Mouse (Mus musculus): ENCODE data around the gene Gas2l1.
"Not testable (repeated sequence)": the region's sequence is repeated elsewhere in the genome, so short reads cannot be mapped to it uniquely, and the experiment has no call there.

Gene Gas2l1

DNA sequence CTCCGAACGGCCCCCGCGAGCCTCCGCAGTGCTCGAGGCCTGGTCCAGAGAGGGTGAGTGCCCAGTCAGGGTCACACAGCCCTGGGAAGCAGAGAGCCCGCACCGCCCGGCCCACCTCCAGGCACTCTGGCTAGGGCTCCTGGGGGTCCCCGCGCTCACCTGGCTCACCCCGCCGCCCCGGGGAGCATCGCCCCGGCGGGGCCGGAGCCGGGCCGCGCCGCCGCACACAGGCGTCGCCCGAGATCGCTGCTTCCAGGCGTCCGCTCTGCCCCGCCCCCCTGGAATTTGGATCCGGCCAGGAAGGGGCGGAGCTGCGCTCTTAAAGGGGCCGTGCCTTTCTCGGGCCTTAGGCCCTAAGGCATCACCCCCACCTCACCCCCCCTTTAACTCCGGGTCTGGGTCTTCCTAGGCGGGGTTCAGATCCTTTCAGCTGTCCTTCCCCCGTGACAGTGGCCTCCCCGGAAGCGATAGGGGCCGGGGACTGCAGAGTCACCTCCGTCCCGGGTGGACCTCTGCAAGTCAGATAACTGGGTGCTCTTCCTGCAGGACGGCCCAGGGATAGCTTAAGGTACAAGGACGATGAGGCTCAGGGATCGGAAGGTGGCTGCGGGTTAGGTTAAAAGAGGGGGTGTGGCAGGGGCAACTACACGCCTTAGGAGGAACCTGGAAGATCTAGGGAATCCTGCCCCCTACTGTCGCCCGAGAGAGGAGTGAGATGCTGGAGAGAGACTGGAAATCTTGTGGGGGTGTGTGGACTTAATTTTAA, at the start of gene Gas2l1:
TSS of gene Gas2l1 (minus strand) at position 272 of the 766 bp plus-strand sequence.
- DNase-seq (ENCODE audit: extremely low read depth, low read depth): peak; percentile 82

DNA sequence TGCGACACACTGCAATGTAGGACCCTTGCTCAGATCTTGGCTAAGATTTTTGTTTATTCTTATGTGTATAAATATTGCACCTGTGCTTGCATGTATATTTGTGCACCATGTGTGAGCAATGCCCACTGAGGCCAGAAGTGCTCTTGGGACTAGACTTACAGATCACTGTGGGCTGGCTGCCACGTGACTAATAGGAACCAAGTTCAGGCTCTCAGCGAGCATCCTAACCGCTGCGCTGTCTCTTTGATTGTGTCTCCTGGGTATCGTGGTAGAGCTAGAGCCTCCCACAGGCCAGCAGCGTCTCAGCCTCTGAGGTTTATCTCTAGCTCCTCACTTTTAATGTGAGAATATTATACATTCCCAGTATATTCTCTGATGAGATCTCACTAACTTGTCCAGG, 48.5 kb upstream of the Gas2l1 start:
- DNase-seq (ENCODE audit: extremely low read depth, low read depth): no peak

DNA sequence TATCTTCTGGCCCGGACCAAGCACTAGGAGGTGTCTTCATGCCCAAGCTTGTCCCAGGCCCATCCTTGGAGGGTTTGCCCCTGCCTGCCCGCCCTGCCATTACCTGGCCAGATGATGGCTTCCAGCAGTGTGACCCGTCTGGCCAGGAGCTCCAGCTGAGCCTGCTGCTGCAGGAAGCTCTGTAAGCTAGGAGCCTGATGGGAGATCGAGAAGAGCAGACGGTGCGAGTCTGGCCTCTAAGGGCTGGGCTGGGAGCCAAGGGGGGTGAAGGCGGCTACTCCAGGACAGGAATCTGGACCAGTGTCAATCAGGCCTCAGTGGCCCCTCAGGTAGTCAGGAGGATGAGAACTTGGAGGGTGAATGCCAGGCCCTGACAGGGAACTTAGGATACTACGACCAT, 44.3 kb upstream of the Gas2l1 start:
- no peak for DNase-seq (ENCODE audit: extremely low read depth, low read depth)

DNA sequence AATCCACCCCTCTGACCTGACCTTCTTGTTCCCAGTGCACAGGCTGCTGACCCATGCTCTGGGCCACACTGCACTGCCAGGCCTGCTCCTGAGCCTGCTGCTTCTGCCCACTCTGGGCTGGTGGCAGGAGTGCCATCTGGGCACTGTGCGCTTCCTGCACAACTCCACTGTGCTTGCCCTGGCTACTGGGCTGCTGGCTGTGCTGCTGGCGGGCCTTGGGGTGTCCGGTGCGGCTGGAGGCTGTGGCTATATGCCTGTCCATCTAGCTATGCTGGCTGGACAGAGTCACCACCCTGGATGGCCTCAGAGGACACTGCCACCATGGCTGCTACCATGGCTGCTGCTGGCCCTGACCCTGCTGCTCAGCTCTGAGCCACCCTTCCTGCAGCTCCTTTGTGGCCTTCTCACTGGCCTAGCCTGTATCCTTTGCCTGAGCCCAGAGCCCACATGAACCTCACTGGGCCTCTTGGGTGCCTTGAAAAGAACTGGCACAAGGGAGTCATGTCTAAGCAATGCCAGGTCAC, 38.9 kb upstream of the Gas2l1 start:
- no peak for DNase-seq (ENCODE audit: extremely low read depth, low read depth)

DNA sequence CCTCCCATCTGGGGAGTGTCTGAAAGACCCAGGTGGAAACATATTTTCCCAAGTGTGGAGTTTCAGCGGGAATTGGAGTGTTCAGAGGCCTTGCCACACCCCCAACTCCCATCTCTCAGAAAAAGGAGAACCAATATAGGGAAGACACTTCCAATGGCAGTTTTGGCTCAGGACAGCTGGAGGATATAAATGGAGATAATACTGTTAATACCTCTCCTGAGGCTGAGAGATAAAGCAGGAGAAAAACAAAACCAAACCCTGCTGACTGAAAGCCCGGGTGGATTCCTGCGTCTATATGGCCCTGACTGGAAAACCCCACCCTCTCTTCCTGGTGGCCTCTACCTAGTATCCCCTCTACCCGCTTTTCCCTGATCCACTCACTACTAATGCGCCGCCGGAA, 37.3 kb upstream of the Gas2l1 start:
- DNase-seq (ENCODE audit: extremely low read depth, low read depth): peak; percentile 85

DNA sequence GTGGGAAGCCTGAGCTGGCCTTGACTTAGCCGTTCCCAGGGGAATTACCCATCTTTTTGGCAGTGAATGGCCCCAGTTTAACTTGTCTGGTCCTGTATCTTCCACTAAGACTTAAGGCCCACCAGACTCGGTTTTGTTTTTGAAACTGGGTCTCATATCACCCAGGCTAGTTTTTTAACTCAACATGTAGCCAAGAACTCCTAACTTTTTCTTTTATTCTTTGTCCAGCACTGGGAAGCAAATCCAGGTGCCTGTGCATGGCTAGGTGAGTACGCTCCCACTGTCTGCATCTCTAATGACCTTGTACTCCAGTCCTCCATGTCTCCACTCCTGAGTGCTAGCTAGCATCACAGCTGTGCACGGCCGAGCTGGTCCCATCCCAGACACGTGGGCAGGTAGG, 36.5 kb upstream of the Gas2l1 start:
- DNase-seq (ENCODE audit: extremely low read depth, low read depth): no peak

DNA sequence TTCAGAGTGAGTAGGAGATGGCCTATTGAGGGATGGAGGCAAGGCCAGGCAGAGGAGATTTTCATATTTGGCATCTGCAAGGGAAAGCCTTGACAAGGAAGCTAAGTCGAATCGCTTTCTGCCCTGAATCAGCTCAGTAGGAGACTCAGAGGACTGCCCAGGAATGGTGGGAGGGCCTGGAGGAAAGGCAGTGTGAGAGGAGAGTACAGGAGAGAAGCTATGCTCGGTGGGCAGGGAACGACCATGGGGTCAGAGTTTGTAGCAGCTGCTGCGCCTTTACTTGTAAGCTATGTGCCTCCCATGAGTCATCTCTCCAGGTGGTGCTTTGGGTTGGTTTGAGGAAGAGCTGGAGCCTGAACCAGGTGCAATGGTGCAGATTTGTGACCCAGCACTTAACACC, 35.7 kb upstream of the Gas2l1 start:
- DNase-seq (ENCODE audit: extremely low read depth, low read depth): no peak

DNA sequence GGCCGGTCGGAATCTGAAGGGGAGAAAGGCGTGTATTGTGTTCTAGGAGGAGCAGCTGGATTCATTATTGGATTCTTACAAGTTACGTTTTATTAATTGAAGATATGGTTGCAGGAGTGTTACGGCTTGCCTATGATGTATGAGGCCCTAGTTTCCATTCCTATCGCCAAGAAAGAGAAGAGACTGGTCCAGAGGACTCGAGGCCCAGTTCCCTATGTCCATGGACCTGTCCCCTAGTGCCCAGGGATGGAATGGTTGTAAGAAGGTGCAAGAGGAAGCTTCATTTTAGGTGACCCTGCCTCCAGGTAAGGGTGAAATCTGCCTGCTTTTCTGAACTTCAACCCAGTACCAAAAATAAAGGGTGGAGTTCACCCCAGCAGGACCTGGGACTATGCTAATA, 35.2 kb upstream of the Gas2l1 start:
- no peak for DNase-seq (ENCODE audit: extremely low read depth, low read depth)

DNA sequence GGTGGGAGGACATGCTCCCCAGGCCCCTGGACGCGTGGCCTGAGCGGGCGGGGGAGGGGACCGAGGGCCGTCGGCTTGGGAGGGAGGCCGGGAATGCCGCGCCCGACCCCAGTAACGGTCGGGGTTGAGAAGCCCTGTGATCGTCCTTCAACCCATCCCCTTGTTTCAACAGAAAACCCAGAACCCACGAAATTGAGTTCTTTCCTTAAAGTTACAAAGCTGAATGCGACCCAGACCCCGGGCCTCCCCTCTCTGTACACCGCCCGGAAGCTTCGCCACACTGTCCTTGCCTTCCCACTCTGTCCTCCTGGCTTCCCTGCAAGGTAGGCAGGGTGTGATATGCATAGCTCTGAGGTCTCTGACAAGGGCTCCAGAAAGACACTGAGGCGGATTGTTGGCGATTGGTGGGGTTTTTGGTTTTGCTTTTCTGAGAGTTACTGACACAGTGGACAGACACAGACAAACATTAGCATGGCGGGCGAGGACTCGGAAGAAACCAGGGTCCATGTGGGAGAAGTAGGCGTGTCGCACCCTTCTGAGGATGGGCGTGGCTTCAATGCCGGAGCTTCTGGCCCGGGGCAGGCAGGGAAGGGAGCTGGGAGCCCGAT, 34.6 kb upstream of the Gas2l1 start:
- peak; percentile 76 for DNase-seq (ENCODE audit: extremely low read depth, low read depth)

DNA sequence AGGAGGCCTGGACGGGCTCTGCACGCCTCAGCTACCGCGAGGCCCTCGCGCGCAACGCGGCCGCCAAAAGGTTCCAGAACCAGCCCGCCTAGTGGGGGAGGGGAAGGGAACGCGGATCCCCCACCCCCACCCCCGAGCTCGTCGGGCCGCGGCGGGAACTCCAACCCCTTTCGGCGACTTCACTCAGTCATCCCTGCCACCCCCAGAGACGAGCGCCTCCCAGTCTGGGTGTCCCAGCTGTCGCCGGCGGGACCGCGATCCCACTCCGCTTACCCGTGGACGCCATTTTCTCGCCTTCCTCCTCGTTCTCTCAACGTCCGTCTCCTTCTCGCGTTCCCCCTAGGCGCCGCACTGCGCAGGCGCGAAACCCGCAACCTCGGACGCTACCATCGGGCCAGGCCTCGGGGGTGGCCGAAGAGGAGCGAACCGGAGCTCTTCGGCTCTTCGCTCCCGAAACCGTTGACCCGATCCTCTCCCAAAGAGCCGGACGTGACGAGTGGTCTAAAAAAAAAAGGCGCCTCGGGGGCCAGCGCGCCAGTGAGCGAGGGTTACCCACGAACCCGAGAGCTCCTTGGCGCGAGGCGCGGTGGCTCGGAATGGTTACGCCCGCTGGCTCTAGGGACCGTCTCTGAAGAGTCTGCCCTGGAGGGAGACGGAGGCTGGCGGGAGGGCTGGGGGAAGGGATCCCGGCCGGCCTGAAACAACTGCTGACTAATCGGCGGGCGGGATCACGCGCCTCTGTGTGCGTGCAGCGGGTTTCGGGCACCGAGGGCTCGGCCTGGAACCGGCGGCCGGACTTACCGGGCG, 33.8 kb upstream of the Gas2l1 start, which contains the start of the genes Rhbdd3 and Ewsr1:
TSS of gene Rhbdd3 (plus strand) at position 191 of the 807 bp plus-strand sequence.
TSS of gene Ewsr1 (minus strand) at position 531 of the 807 bp plus-strand sequence.
- DNase-seq (ENCODE audit: extremely low read depth, low read depth): peak; percentile 78

DNA sequence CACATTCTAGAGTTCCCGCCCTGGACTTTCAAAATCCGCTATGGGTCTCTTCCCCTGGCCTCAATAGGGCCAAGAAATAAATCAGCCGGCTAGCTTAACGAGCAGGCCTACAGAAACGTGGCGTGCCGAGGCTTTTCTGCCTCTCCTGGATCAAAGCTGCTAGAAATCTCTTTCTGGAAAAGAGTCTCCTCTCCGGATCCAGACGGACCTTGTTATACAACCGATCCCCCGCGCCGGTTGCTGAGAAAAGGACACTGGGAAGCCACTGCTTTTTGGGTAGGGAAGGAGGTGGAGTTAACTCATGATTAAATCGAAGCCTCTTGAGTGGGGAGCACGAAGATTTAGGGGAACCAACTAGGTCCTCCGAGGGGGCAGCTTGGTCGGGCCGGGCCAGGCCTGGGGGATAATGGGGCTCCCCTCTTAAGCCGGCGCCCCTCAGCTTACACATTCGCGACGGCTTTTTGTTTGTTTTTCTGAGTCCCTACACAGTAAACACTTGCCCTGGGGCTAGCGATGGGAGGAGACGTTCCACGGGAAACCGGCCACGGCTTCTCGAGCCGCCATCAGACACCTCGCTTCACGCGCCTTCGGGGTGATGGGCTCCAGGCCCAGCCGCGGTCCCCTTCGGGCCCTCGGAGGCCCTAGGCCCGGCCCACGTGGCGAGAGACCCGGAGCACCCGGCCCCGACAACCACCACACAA, 33.1 kb upstream of the Gas2l1 start:
- DNase-seq (ENCODE audit: extremely low read depth, low read depth): peak; percentile 67

DNA sequence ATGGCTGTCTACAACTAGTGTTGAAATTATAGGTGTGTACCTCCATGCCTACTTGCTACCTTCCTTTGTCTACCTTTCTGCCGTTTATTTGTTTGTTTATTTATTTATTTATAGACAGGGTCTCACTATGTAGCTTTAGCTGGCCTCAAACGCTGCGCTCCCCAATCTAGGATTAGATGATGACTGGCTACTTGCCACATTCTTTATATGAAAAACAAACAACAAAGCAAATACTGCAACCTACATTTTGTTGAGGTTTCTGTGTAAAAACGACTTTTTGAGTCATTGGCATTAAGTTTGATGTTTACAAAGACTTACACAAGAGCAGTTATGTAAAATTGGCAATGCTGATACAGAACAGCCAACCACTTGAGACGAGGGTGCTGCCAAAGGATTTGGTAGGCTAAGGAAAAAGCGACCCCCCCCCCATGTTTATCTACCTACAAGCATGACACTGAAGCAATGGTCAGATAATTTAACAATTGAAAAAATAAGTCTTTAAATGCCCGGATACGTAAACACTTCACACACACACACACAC, 31.4 kb upstream of the Gas2l1 start:
- no peak for DNase-seq (ENCODE audit: extremely low read depth, low read depth)

DNA sequence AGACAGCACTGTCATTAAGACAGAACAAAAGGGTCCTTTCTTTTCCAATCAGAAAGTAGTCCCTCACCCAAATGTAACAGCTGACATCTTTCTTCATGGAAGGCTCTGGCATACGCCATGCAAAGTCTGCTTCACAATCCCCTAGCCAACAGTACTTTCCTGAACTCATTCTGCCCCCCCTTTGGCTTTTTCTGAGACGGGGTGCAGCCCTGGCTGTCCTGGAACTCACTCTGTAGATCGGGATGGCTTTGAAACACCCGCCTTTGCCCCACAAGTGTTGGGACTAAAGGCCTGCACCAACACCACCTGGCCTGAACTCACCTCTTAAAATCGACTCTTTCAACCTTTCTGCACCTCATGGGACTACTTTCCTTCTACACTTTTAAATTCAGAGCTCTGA, 30.8 kb upstream of the Gas2l1 start:
- no peak for DNase-seq (ENCODE audit: extremely low read depth, low read depth)

DNA sequence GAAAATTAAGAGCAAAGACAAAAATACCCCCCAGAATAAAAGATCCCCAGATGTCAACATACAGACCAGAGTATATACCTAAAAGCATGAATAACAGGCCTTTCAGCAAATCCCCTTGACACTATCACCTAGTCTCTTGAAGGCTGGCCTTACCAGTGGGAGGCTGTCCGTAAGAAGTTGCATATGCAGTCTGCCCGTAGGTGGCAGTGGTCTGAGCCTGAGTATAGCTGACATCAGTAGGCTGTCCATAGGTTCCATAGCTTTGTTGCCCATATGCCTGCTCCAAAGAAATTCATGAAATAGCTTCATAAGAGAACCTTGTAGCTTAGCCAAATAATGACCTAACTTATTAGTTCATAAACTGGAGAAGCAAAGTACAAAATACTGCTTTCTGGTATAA, 26.6 kb upstream of the Gas2l1 start:
- DNase-seq (ENCODE audit: extremely low read depth, low read depth): no peak

DNA sequence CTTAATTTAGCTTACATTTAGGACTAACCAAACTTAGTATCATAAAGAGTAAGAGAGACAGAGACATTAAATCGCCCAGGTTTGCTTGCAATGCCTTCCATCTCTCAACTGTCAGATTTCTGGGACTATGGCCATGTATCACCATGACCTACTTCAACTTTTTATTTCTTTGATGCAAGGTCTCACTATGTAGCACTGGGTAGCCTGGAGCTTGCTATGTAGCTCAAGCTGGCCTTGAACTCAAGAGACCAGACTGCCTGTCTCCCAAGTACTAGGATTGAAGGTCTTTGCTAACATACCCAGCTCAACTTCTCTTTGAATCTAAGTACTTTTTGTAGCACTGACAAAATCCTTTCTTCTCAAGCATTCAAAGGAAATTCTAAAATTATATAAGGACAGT, 24.0 kb upstream of the Gas2l1 start:
- DNase-seq (ENCODE audit: extremely low read depth, low read depth): no peak

DNA sequence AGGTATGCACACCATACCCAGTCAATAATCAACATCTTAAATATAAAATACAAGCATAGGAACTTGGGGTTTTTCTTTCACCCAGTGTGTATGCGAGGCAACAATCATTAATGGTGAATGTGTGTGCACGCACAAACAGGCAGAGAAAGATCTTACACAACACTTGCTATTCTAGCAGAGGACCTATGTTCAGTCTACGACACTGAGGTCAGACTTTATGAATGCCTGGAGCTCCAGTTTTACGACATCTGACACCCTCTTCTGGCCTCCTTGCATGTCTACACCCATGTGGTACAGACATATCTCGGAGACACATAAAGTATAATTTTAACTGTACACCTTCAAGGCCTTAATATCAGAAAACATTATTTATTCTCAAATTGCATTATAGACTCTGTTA, 11.7 kb upstream of the Gas2l1 start:
- not testable (repeated sequence) for DNase-seq (ENCODE audit: extremely low read depth, low read depth)

DNA sequence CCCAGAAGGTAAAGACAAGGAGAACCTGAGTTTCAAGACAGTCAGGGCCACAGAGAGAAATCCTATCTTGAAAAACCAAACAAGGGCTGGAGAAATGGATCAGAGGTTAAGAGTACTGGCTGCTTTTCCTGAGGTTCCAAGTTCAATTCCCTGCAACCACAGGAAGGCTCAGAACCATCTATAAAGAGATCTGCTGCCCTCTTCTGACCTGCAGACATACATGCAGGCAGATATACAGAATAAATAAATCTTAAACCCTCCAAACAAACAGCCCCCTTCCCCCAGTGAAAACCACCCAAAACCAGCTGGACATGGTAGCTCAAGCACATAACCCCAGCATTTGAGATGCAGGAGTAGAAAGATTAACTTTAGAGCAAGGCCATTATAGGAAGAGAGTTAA, 10.6 kb upstream of the Gas2l1 start:
- DNase-seq (ENCODE audit: extremely low read depth, low read depth): no peak

DNA sequence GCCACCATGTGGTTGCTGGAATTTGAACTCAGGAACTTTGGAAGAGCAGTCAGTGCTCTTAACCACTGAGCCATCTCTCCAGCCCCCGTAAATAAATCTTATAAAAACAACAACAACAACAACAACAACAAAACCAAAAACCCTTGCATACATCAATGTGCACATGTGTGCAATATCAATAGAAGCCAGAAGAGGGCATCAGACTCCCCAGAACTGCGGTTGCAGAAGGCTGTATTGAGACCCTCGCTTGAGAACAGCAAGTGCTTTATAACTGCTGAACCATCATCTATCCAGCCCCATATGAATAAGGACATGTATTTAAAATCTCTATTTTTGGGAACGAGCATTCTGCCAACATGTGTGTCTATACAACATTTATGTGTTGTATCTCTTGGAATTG, 9.8 kb upstream of the Gas2l1 start:
- no peak for DNase-seq (ENCODE audit: extremely low read depth, low read depth)

DNA sequence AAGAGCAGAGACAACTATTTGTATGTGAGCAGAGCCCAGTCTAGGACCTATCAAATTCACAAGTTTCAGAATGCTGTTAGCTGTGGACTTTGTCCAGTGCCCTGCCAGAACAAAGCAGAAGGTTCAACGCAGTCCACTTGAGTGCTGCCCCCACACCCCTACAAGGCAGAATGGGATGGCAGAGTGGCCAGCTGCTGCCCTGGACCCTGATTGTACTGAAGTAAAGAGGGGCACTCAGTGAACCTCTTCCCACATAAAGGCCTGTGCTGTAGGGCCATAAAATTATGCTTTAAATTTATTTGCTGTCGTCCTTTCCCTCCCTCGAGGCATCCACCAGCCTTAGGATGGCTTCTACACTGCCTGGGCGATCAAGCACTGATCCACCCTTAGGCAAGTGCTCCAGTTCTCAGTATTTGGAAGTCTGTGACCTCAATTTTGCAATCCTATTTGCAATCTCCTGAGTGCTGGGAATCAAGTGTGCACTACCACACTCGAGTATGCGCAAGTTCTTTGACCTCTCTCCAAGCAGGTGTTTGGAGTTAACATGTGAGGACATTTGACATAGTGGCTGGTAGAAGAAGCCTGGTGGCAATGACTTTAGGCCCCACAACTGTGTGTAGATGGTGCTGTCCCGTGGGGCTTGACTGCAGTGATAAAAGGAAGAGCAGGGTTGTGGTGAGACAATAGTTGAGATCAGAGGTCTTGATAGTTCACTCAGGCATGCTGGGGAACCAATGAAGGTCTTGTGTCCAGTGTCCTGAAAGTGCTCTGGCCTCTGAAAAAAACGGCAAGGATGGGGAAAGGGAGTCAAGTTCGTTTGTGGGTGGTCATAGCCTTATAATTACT, 3.2 kb upstream of the Gas2l1 start:
- DNase-seq (ENCODE audit: extremely low read depth, low read depth): no peak

DNA sequence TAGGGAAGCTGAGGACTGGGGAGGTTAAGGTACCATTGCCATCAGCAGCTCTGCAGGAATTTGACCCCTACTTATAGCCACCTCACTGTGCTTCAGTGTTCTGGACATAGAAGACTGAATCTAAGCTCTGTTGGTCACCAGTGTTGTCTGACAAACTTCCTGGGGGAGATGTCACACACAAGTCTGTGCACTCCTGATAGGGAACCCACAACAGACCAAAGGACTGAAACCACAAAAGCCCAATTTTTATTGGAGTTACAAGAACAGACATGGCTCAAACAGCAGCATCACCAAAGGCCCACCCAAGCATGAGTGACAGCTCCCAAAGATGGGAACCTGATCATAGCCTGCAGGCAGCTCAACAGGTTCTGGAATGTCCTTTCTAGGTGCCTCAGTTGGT, 1.9 kb upstream of the Gas2l1 start:
- DNase-seq (ENCODE audit: extremely low read depth, low read depth): peak; percentile 69
